Mouse (Mus musculus): Measurements from ENCODE around the gene Taok3. TPM values are rescaled to one million over a fixed set of nuclear protein-coding genes. Genes with fewer than 3 reads are reported as not detected.

Taok3 gene
- total and polyA plus RNA-seq, 3 experiments = 32.1 to 79.2 TPM; not detected in 1

DNA sequence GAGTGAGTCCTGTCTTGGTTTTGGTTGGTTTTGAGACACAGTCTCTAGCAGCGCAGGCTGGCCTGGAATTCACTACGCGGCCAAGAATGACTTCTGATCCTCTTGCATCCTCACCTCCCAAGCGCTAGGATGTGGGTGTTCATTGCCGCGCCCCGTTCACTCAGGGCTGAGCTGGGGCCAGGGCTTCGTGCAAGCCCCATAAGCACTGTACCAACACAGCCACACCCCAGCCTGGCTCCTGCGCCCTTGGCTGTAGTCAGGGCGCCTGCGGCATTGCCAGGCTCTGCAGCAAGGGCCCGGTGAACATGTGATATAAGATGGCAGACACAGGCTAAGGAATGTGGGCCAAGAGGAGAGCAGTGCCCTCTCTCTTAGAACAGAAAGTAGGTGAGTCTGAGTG is 149.5 kb downstream of the Taok3 start:
- Histone ChIP-seq H3K4me1 (ENCODE audit: control insufficient read depth in 1 of 2, insufficient read depth in 2 of 2, low read length in 2 of 2) (no peaks in the 10 kb centered on the region), H3K27ac (ENCODE audit: control insufficient read depth, low read depth, low read length) (no peak overlapping the region), H3K9me3 (replicated peaks; ENCODE audit: insufficient read depth, low read length) (no peaks in the 10 kb centered on the region), H3K36me3 (ENCODE audit: control insufficient read depth in 1 of 2, insufficient read depth in 2 of 2, low read length in 2 of 2) (peaks cover 0 to 1% of the 10 kb centered on the region in 2 experiments; a peak in 1 of 4 replicates), H3K79me2 (ENCODE audit: control insufficient read depth, insufficient read depth, low read length, poor library complexity) (no peaks in the 10 kb centered on the region), H3K27me3 (ENCODE audit: control insufficient read depth in 1 of 2, insufficient read depth in 2 of 2, low read length in 2 of 2) (no peaks in the 10 kb centered on the region), H3K4me3 (ENCODE audit: control insufficient read depth in 1 of 2, insufficient read depth in 1 of 2, low read depth in 2 of 2, low read length in 2 of 2) (no peak overlapping the region), H3K9ac (ENCODE audit: control insufficient read depth, low read depth, low read length, poor library complexity, severe bottlenecking) (no peak overlapping the region)
- TF ChIP-seq POLR2AphosphoS5 (IDR thresholded peaks at IDR 0.05; ENCODE audit: borderline replicate concordance, low read depth, low read length) (no peak), MXI1 (IDR thresholded peaks at IDR 0.05; ENCODE audit: low read depth, low read length) (no peak)
- DNase-seq (ENCODE audit: low read depth, low spot score) = no peak

DNA sequence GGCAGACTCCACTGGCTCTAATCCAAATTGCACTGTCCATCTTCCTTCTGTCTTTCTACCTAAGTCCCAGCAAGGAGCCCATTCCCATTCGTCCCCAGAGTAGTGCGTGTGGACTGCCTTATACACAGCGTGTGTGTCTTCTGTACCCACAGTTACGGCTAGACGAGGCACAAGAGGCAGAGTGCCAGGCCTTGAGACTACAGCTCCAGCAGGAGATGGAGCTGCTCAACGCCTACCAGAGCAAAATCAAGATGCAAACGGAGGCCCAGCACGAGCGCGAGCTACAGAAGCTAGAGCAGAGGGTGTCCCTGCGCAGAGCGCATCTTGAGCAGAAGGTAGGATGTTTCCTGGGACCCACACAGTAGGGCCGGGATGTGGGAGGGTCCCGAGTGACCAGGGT is 152.0 kb downstream of the Taok3 start:
- no peaks in the 10 kb centered on the region for H3K27me3 ChIP-seq (ENCODE audit: control insufficient read depth in 1 of 2, insufficient read depth in 2 of 2, low read length in 2 of 2)
- H3K79me2 ChIP-seq (ENCODE audit: control insufficient read depth, insufficient read depth, low read length, poor library complexity) = no peaks in the 10 kb centered on the region
- H3K4me3 ChIP-seq (ENCODE audit: control insufficient read depth in 1 of 2, insufficient read depth in 1 of 2, low read depth in 2 of 2, low read length in 2 of 2) = no peak overlapping the region
- H3K27ac ChIP-seq (ENCODE audit: control insufficient read depth, low read depth, low read length) = no peak overlapping the region
- no peak for DNase-seq (ENCODE audit: low read depth, low spot score)
- TF ChIP-seq MYC (IDR thresholded peaks at IDR 0.05; ENCODE audit: low read depth, low read length) (no peak), TCF12 (IDR thresholded peaks at IDR 0.05; ENCODE audit: low read depth, low read length) (no peak), ZNF384 (IDR thresholded peaks at IDR 0.05; ENCODE audit: low read depth, low read length) (no peak), ZMIZ1 (IDR thresholded peaks at IDR 0.05; ENCODE audit: low read depth, low read length) (no peak), MYB (IDR thresholded peaks at IDR 0.05; ENCODE audit: low read depth, low read length) (no peak), CTCF (IDR thresholded peaks at IDR 0.05 in 2 of 3, conservative IDR thresholded peaks at IDR 0.05 in 1 of 3; ENCODE audit: control insufficient read depth in 1 of 3, insufficient read depth in 1 of 3, low read depth in 2 of 3, low read length in 3 of 3, poor library complexity in 1 of 3, severe bottlenecking in 1 of 3) (no peak), MAZ (IDR thresholded peaks at IDR 0.05; ENCODE audit: low read depth, low read length) (no peak), RAD21 (IDR thresholded peaks at IDR 0.05; ENCODE audit: low read depth, low read length) (no peak), RCOR1 (IDR thresholded peaks at IDR 0.05; ENCODE audit: low read depth, low read length) (no peak), TBP (IDR thresholded peaks at IDR 0.05; ENCODE audit: low read depth, low read length) (no peak), ZKSCAN1 (IDR thresholded peaks at IDR 0.05; ENCODE audit: low read depth, low read length) (no peak), NELFE (IDR thresholded peaks at IDR 0.05; ENCODE audit: low read depth, low read length) (no peak), MAX (IDR thresholded peaks at IDR 0.05; ENCODE audit: low read length) (no peak), GATA1 (IDR thresholded peaks at IDR 0.05; ENCODE audit: low read depth, low read length) (no peak), HCFC1 (IDR thresholded peaks at IDR 0.05; ENCODE audit: low read depth, low read length) (no peak)
- H3K9me3 ChIP-seq (replicated peaks; ENCODE audit: insufficient read depth, low read length) = no peaks in the 10 kb centered on the region
- no peaks in the 10 kb centered on the region for H3K4me1 ChIP-seq (ENCODE audit: control insufficient read depth in 1 of 2, insufficient read depth in 2 of 2, low read length in 2 of 2)
- peaks cover 0 to 1% of the 10 kb centered on the region in 2 experiments; a peak in 1 of 4 replicates for H3K36me3 ChIP-seq (ENCODE audit: control insufficient read depth in 1 of 2, insufficient read depth in 2 of 2, low read length in 2 of 2)
- no peak overlapping the region for H3K9ac ChIP-seq (ENCODE audit: control insufficient read depth, low read depth, low read length, poor library complexity, severe bottlenecking)
